Mouse (Mus musculus): ENCODE measurements at regions not wholly inside any gene's neighbourhood (a gene's known extent, or its start where the extent isn't known, plus 50 kb on each side); places are given as distances from the start of the nearest gene placed in this dataset.
A peak's percentile ranks its signal among the peaks of the same experiment; 100 is the strongest.

DNA sequence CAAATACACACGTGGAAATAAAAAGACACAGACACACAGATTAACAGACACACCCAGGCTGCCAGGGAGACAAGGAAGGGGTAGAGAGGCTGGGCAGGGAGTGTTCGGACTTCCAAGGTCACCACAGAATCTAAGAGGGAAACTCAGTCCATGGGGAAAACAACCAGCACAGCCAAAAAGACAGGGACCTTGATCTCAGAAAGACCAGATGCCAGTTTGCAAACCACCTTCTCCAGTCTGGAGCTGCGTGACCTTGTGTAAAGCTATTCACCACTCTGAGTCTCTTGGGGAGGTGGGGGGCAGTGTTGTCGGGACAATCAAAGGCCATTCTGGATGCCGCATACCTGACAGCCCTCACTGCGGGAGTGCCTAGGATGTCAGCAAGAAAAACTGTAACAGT, 93.0 kb upstream of the Csf3r start:
- DNase-seq = no peak
- intact Hi-C loops (cut with DNase I) = loop anchor here (10.0 kb wide), 1 partner anchor 437 kb away; the partner anchor contains the start of gene Grik3

GRCm38 (mm10) chr4:125932036-125932756, 92.2 kb upstream of the Csf3r start:
- intact Hi-C loops (cut with DNase I) = loop anchor here (10.0 kb wide), 1 partner anchor 437 kb away; the partner anchor contains the start of gene Grik3
- peak; percentile 57 for DNase-seq

DNA sequence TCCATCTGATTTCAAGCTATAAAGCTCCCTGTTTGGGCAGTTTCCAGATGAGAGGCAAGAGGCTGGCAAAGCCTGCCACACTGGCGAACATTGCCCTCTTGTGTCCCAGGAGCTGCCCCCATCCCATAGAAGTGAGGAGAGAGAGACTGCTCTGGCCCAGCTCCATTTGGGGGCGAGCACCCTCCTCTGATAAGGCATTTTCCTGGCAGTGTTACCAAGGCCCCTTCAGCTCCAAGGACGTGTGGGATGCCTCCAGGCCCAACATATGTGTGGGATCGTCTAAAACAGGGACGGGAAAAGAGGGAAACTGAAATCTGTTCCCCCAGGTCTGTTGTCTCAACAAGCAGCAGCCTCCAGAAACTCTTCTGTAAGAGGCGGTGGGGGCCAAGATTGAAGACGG, 88.0 kb upstream of the Csf3r start:
- intact Hi-C loops (cut with DNase I) = loop anchor here (10.0 kb wide), 1 partner anchor 442 kb away; the partner anchor contains the start of gene Grik3
- no peak for DNase-seq

DNA sequence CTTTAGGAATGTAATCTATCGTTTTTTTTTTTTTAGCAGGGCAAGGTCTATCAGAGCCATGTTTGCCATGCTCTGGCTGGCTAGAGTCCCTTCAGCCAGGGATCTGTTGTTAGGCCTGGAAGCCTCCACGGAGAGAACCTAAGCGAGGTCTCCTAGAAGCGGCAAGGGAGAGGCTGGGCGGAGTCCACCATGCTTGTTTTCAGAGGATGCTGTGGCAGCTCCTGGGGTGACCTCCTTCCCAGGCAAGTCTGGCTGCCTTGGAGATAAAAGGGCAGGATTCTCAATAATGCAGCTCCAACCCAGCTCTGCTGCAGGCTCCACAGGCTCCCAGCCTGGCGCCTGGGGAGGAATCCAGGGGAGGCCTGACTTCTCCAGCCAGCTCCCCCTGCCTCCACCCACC, 86.2 kb upstream of the Csf3r start:
- intact Hi-C loops (cut with DNase I) = loop anchor here (10.0 kb wide), 1 partner anchor 443 kb away; the partner anchor contains the start of gene Grik3
- DNase-seq = no peak

- no peak for DNase-seq
- intact Hi-C loops (cut with DNase I) = no loop called here
These were observed 83.1 kb upstream of the Csf3r start for GRCm38 (mm10) chr4:125941266-125941665.

DNA sequence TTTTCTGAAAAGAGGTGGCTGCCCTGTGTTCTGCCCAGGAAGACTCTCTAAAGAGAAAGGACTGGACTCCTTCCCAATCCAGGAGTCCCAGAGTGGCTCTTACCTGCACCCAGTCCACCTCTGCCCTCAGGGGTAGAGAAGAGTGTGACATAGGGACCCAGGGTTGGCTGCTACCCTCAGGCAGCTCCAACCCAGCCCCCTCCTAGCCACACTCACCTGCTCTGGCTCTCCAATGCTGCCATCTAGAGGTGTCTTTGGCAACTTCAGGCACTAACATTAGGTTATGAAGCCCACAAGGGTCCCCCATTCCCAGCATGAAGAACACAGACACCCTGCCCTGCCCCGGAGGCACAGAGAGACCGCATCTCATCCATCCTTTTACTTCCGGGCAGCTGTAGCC, 82.4 kb upstream of the Csf3r start:
- peak; percentile 60 for DNase-seq
- intact Hi-C loops (cut with DNase I) = no loop called here

GRCm38 (mm10) chr4:125945062-125945461, 79.3 kb upstream of the Csf3r start:
- peak; percentile 21 for DNase-seq
- intact Hi-C loops (cut with DNase I) = no loop called here

- DNase-seq = no peak
- intact Hi-C loops (cut with DNase I) = no loop called here
These were observed 64.9 kb upstream of the Csf3r start for GRCm38 (mm10) chr4:125959426-125959825.

- no peak for DNase-seq
- intact Hi-C loops (cut with DNase I) = loop anchor here (5.0 kb wide), 2 partner anchors 728 to 798 kb away; no protein-coding TSS in a partner anchor
These were observed 63.6 kb upstream of the Csf3r start for GRCm38 (mm10) chr4:125960704-125961279.

DNA sequence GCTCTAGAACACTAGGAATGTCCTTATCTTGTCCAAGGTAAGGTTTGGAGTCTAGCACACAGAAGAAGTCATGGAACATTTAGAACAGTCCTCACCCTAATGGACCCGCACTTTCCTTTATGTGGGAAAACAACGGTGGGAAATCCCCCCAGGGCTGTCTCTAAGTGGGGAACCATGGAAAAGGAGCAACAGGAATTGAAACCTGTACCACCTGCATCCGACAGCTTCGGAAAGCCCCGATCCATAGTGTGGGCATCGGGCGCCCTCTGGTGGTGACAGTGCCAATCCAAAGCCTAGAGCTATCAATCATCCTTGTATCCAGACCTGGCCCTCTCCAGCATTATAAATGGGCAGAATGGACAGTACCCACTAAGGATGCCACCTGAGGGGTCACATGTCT, 61.7 kb upstream of the Csf3r start:
- intact Hi-C loops (cut with DNase I) = loop anchor here (2.0 to 5.0 kb wide), 3 partner anchors 474 to 800 kb away; no protein-coding TSS in a partner anchor
- DNase-seq = peak; percentile 90

Data from left cerebral cortex, postnatal 4 days (tissue).